Mouse (Mus musculus): ENCODE measurements at regions not wholly inside any gene's neighbourhood (a gene's known extent, or its start where the extent isn't known, plus 50 kb on each side); places are given as distances from the start of the nearest gene placed in this dataset.

DNA sequence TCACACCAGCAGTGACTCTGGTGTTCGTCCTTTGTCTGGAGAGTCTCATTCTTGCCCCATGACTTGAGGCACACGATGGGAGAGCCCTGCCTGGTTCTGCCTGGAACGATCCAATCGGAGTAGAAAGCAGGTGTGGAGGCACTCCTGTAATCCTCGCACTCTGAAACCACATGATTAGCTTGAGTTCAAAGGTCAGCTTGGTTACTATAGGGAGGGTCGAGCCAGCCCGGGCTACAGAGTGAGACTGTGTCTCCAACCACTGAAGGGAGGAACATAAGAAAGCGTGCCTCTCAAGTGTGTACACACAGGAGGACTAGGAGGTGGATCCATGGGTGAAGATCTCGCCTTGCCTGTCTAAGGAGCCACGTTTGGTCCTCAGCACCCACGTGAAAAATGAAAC, 504.0 kb downstream of the Vrk1 start:
- DNase-seq, result no peak

DNA sequence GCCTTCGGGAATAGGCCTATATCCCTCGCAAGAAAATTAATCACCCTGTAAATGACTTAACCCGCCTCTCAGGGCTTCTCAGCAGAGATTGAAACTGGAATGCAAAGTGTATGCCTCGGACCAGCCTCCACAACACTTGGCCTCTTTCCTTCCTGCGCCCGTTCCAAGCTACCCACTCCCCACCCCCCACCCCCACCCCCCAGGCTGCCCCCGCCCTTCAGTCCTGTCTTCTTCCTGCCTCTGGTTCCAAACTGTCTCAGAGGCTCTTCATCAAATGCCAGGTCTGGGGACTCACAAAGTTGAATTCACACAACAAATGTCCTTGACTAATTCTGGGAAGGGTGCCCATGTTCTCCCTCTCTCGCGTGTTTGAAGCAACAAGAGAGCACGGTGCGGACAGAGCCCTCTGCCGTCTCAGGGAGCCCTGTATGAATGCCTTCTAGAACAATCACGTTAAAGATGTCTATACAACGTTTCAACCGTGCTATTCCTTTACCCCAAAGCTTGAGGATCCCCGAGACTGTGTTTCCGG, 505.3 kb downstream of the Vrk1 start:
- no peak for DNase-seq

GRCm38 (mm10) chr12:106519141-106519540, 509.1 kb downstream of the Vrk1 start:
- DNase-seq, result no peak

- DNase-seq, result no peak
Measured at GRCm38 (mm10) chr12:106524411-106524810, 514.4 kb downstream of the Vrk1 start.

- DNase-seq, result no peak
Measured at GRCm38 (mm10) chr12:106527116-106527515, 517.1 kb downstream of the Vrk1 start.

- DNase-seq, result no peak
Measured at GRCm38 (mm10) chr12:106527699-106528434, 517.8 kb downstream of the Vrk1 start.

GRCm38 (mm10) chr12:106528521-106528920, 518.5 kb downstream of the Vrk1 start:
- no peak for DNase-seq

DNA sequence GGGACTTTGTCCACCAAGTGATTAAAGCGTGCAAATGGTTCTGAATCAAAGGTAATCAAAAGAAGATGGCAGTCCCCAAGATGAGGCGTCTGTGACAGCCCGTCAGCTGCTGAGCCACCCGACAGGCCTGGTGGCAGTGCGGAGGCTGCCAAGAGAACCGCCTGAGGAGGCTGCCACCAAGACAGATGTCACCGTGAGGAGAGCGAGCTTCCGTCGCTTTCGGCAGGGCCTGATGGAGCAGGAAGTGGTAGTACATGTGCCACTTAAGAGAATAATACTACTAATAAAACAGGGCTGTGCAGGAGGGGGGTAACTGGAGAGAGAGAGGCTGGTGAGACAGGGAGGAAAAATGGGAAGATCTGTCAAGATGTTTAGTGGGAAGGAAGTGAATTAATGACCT, 519.1 kb downstream of the Vrk1 start:
- DNase-seq, result no peak

DNA sequence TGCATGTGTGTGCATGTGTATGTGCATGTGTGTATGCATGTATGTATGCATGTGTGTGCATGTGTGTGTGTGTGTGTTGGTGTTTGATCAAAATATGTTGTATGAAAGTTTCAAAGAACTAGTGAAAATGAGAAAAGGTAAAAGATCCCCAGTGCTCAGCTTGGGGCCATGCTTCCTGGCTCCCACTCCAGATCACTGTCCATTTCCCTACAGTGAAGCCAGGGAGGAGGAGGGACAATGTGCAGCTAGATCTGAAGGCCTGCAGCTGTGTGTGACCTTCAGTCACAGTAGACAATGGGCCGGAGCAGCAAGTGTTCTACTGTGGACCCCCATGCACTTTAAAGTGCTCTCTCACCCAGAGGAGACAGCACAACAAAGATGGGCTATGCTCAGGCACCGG, 525.1 kb downstream of the Vrk1 start:
- no peak for DNase-seq

DNA sequence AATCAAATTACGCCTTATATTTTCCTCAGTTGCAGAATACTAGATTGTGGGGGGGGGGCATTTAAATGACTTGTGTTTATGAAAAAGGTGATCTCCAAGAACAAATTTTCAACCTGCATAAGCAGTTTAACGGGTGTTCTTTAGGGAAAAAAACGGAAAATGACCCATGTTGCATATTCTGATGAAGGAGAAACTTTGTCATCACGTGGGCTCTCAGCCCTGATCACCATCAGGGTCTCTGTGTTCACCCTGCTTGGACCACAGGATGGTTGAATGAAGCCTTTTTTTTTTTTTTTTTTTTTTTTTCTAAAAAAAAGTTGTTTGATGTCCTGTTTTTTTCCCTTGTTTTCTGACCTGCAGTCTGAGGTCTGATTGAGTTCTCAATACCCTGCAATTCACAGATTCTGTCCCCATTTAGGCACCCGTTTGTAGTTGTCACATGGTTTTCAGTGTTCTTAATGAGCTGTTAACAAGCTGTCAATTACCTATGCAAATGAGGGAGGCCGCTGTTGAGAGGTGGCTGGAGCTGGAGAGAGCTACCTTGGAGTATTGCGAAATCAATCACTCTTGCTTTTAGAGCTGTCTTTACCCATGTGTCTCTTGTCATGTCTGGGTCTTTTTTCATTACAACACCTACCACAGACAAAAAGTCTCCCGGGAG, 525.7 kb downstream of the Vrk1 start:
- DNase-seq, result no peak

GRCm38 (mm10) chr12:106536289-106536636, 526.2 kb downstream of the Vrk1 start:
- no peak for DNase-seq

DNA sequence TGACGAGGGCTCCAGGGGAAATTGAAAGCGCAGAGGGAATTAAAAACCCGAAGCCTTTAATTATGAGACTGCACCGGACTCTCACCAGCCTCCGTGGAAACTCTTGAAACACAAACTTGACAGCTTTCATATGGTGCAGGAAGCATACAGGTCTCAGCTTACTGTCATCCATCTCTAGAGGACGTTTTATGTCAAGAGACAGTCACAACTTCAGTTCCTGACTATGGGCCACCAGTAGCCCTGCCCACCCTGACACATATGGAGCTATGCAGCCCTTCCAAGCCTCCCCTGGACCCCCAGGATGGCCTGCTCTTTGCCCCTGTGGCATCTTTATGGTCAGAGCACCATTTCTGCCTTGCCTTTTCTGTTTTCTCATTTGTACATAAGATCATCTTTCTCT, 530.0 kb downstream of the Vrk1 start:
- DNase-seq, result no peak

DNA sequence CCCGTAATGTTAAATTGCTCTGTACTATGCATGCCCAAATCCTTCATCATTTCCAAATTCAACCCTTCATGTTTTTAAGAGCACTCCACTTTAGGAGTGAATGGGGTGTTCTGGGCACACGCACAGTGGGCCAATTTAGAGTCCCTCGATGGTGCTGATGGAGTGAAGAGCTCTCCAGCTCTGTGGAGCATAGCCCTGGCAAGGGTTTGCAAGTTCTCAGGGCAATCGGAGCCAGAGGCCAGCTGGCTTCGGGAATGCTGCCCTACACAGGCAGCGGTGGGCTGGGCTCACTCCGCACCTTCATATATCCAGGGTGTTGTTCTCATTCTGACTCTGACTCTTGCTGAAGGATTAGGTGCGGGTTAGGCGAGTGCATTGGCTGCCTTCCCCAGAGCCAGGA, 549.5 kb downstream of the Vrk1 start:
- no peak for DNase-seq

DNA sequence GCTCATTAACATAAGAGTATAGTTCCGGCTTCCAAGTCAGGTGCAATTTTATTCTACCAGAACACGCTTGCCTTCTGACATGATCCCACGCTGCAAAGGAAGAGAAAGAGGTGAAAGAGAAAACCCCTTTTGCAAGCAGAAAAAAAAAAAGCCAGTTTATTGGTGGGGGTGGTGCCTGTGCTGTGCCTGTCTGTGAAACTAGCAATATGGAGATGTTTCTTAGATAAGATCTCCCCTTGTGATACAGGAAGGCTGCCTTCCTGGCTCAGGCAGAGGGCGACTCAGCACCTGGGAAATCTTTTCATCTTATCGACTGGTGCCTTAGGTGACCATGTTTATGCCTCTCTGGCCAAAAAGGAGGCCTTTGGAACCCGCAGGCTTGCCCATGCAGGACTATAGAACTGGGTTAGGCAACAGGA, 555.2 kb downstream of the Vrk1 start:
- DNase-seq, result no peak

GRCm38 (mm10) chr12:106566361-106566760, 556.3 kb downstream of the Vrk1 start:
- DNase-seq, result no peak

DNA sequence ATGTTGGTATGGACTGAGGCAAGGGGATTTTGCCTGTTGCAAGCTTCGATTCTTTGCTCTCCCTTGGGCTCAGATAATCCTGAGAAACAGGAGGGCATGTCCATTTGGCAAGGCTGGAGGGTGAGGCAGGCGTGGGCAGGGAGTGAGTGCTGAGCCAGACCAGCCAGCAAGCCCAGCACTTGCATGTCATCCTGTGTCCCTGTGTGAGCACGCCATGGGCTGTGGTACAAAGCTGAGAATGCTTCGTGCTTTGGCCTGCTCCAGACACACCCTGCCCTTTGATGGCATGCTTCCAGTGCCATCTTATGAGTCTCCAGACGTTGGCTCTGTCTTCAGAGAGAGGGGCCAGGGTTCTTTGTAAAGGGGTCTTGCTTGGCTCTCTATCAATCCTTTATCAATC, 557.1 kb downstream of the Vrk1 start:
- DNase-seq, result no peak

DNA sequence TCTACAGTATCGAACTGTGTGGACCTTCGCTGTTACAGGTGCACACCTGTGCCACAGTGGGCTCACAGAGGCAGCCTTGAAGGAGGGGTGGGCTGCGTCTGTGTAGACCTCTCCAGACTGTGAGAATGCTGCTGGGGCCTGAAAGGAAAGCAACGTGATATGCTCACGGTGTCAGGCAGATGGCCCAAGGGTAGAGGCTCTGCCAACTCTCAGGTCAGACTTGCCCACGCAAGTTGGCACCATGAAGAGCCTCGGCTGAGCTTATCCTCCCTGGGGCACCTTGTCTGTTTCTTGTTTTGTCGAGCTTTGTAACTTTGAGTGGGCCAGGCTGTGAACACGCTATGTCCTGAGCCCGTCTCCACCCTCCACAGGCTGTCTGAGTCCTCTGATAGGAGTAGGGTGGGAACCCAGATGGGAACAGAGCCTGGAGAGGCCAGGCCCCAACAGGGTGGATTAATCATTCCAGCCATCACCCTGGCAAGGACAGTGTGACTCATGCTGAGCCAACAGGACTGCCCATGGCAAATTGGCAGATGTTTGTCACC, 558.6 kb downstream of the Vrk1 start:
- no peak for DNase-seq

DNA sequence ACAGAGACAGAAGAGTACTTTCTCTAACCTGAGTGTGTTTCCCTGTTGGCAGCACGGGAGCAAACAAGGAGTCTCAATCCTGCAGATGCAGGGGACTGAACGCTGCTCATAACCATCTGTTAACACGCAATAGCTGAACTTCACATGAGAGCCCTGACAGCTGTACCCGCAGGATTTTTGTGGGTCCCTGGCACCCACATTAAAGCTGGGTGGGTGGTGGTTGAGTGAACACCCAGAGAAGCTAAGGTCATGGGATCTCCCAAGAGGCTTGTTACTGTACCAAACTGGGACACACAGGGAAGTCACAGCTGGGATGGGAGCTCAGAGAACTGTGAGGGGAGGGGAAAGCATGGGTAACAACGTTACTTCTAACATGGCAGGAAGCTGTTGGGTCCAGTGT, 562.9 kb downstream of the Vrk1 start:
- DNase-seq, result no peak

DNA sequence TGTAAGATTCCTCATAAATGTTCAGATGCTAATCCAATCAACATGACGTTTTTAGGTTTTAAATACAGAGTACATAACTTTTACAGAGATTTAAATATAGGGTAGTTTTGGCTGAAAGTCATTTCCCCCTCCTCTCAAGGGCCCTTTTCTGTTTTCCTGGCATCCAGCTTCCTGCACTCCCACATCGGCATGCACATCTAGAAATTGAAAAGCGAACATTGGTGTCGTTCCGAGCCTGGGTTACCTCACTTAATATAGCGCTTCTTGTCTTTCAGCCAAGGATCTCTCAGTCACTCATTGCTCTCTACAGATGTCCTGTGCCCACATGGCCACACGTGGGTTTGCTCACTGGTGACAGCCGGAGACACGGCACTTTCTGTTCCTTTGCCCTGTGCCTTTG, 572.7 kb downstream of the Vrk1 start:
- peak; percentile 13 for DNase-seq

DNA sequence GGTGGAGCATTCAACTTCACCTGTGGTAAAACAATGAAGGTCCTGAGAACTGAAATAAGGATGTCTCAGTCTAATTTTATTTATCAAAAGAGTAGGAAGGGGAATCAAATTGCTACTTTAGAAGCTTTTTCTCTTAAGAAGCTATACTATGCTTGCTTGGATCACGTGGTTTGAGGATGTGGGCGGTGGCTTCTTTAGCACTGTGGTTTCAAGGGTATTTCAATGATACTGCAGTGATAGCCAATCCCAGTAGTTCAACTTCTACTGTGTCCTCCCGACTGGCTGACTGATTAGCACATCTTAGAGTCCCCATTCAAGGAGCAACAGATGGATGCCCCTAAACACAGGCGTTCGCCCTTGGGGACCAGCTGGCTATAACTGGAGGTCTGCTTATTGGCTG, 575.6 kb downstream of the Vrk1 start:
- DNase-seq, result no peak

- DNase-seq, result no peak
Measured at GRCm38 (mm10) chr12:106592686-106593085, 582.7 kb downstream of the Vrk1 start.

DNA sequence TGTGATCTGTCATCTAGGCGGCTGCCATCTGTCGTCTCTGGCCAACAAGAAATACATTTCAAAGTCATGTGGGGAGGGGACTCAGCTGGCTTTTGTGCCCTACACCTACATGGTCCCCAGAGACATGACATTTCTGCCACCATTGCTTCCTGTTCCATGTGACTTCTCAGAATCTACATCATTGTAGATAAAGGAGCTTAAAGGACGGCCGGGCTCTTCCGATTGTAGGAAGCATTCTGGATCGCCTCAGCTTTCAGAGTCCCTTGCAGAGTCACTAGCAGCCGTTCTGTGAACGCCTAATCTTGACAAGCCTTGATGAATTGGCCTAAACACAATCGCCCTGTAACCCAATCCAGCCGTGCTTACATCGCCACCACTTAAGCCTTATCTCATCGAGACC, 587.6 kb downstream of the Vrk1 start:
- DNase-seq, result no peak

GRCm38 (mm10) chr12:106607240-106607639, 597.2 kb downstream of the Vrk1 start:
- DNase-seq, result no peak

DNA sequence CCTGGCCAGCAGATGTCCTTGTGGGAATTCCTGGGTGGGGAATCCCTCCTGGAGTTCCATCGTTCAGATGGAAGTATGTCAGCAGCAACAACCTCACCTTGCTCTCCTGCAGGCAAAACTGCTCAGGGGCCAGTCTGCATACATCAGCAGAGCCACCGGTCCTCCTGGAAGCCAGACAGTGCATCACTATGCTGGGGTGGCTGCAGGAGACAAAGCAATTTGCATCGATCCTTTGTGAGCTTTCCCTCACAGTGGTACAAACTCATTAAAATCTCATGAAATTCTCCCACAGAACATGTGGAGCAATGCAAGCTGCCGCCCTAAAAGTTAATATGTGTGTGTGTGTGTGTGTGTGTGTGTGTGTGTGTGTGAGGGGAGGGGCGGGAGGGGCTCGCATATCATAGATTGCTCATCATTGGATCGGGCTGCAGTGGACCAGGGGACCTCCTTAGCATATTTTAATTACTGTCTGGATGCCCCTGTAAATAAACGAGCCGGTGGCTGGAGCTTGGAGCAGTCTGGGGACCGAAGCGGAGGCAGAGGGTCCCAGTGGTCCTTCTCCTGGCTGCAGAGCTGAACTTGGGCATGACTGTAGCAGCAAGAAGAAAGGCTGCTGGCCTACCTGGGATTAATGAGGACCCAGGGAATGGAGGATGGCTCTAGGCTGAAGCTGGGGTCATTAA, 597.8 kb downstream of the Vrk1 start:
- no peak for DNase-seq
